Mouse (Mus musculus): Measurements from ENCODE around the gene Fbxw8. TPM values are rescaled to one million over a fixed set of nuclear protein-coding genes. Genes with fewer than 3 reads are reported as not detected.

The Fbxw8 gene
- polyA plus RNA-seq, 1 experiment, result 19.6 TPM

DNA sequence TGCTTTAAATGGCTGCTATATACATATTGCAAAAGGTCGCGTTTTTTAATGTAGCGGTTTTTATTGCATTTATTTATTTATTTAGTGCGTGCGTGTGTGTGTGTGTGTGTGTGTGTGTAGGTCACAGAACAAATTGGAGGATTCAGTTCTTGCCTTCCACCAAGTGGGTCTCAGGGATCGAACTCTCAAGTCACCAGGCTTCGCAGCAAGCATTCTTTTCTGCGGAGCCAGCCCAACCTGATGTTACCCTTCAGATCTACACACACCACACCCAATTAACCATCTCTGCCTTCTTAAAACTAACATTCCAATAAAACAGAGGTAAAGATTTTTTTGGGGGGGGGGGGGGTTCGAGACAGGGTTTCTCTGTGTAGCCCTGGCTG is 292 bp upstream of the Fbxw8 start:
- TF ChIP-seq CTCF (IDR thresholded peaks at IDR 0.05; ENCODE audit: control insufficient read depth, insufficient read depth, insufficient replicate concordance, low read depth, low read length) (no peak), POLR2A (IDR thresholded peaks at IDR 0.05; ENCODE audit: control insufficient read depth, low read depth, low read length) (no peak)
- Histone ChIP-seq H3K27ac (ENCODE audit: control insufficient read depth, insufficient read depth, low read depth, low read length) (no peak overlapping the region), H3K4me1 (ENCODE audit: control insufficient read depth, insufficient read depth, low read length) (no peaks in the 10 kb centered on the region; the same call in none of the 2 replicates), H3K27me3 (ENCODE audit: control insufficient read depth, insufficient read depth, low read length) (no peaks in the 10 kb centered on the region), H3K36me3 (ENCODE audit: control insufficient read depth, insufficient read depth, low read length) (no peaks in the 10 kb centered on the region), H3K4me3 (ENCODE audit: control insufficient read depth, low read depth, low read length) (peak overlapping the region; percentile 89)

DNA sequence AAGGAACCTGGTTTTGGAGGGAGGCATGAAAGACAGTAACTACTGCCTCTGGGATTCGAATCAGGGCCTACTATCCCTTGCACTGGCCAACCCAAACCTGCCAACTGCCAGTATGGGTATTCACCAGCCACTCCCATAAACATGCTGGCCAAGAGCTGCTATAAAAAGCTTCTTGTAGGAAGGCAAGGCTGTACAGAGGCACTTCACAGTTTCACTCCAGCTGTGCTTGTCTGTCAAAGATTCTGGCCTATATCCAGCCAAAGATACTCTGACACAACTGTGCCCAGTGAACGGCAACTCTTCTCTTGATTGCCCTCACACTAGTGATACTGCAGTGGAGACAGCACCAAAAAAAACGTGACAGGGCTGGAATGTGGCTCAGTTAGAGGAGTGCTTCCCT is 5.6 kb downstream of the Fbxw8 start:
- H3K4me3 ChIP-seq (ENCODE audit: control insufficient read depth, low read depth, low read length), result no peak overlapping the region
- no peak overlapping the region; the same call in 1 of the 2 replicates for H3K27ac ChIP-seq (ENCODE audit: control insufficient read depth, insufficient read depth, low read depth, low read length)
- no peaks in the 10 kb centered on the region for H3K36me3 ChIP-seq (ENCODE audit: control insufficient read depth, insufficient read depth, low read length)
- TF ChIP-seq CTCF (IDR thresholded peaks at IDR 0.05; ENCODE audit: control insufficient read depth, insufficient read depth, insufficient replicate concordance, low read depth, low read length) (no peak), POLR2A (IDR thresholded peaks at IDR 0.05; ENCODE audit: control insufficient read depth, low read depth, low read length) (no peak)
- no peaks in the 10 kb centered on the region for H3K27me3 ChIP-seq (ENCODE audit: control insufficient read depth, insufficient read depth, low read length)
- peaks cover 7% of the 10 kb centered on the region for H3K4me1 ChIP-seq (ENCODE audit: control insufficient read depth, insufficient read depth, low read length)

DNA sequence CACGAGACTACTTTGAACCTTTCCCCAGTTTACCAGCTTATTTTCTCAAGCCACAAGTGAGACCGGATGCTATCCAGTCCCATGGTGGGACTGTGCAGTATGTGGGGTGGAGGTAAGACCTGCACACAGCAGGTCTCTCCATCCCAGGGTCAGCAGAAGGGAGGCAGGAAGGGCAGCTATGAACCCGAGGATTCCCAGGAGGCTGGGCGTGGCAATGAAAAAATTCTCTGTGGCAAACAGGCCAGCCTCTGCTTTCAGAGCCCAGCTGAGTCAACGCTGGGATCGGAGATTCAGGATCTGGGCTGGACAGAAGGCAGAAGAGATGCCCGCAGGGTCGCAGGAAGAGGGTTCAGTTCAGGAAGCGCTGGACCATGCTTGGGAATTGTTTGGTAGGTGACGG is 8.0 kb downstream of the Fbxw8 start:
- Histone ChIP-seq H3K36me3 (ENCODE audit: control insufficient read depth, insufficient read depth, low read length) (peaks cover under 1% of the 10 kb centered on the region; the same call in 1 of the 2 replicates), H3K27ac (ENCODE audit: control insufficient read depth, insufficient read depth, low read depth, low read length) (no peak overlapping the region), H3K27me3 (ENCODE audit: control insufficient read depth, insufficient read depth, low read length) (no peaks in the 10 kb centered on the region), H3K4me3 (ENCODE audit: control insufficient read depth, low read depth, low read length) (no peak overlapping the region), H3K4me1 (ENCODE audit: control insufficient read depth, insufficient read depth, low read length) (peaks cover 11% of the 10 kb centered on the region)
- no peak for TF ChIP-seq CTCF (IDR thresholded peaks at IDR 0.05; ENCODE audit: control insufficient read depth, insufficient read depth, insufficient replicate concordance, low read depth, low read length)

DNA sequence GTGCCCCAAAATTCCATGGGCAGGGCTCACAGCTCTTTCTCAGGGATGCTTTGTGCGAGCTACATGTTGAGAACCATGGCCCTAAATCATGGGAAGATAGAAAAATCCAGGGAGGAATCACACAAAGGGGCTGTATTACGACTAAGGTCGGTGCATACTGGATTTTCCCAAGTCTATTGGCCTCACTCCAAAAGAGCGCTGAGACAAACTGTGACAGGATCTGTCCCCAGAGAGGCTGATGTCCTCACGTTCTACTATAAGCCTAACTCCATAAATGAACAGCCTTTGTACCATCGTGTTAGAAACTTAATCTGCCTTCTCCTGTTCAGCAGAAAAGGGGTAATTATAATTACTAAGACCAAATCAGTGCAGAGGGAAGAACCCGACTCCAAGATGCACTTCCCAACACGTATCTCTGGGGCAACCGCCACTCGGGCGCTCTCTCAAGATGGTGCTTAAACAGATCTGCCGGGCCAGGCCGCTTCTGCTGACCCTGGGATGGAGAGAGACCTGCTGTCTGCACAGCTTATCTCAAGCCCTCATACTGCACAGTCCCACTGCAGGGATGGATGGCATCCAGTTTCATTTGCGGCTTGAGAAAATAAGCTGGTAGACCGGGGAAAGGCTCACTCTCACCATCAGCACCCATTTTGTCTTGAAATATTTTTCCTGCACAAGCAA is 9.1 kb downstream of the Fbxw8 start:
- peaks cover 11% of the 10 kb centered on the region for H3K4me1 ChIP-seq (ENCODE audit: control insufficient read depth, insufficient read depth, low read length)
- H3K27ac ChIP-seq (ENCODE audit: control insufficient read depth, insufficient read depth, low read depth, low read length), result peak overlapping the region; percentile 12; the same call in 1 of the 2 replicates
- TF ChIP-seq CTCF (IDR thresholded peaks at IDR 0.05; ENCODE audit: control insufficient read depth, insufficient read depth, insufficient replicate concordance, low read depth, low read length) (no peak), POLR2A (IDR thresholded peaks at IDR 0.05; ENCODE audit: control insufficient read depth, low read depth, low read length) (no peak)
- no peak overlapping the region for H3K4me3 ChIP-seq (ENCODE audit: control insufficient read depth, low read depth, low read length)
- peaks cover 3% of the 10 kb centered on the region; the same call in 1 of the 2 replicates for H3K36me3 ChIP-seq (ENCODE audit: control insufficient read depth, insufficient read depth, low read length)
- no peaks in the 10 kb centered on the region for H3K27me3 ChIP-seq (ENCODE audit: control insufficient read depth, insufficient read depth, low read length)

DNA sequence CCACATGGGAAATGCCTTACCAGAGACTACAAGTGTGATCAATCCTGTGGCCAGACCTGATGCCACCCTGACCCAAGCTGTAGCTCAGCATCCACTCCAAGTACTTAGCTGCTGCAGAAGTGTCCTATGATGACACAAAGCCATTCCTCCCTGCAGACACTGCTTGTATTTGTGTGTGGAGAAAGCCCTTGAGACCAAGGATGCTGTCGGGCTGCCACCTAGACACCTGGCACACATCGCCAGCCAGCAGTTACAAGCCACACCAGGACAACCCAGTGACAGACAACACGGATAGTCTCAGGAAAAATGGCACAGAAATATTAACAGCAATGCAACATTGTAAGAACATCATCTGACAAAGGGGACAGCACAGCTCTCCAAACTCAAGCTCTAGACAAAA is 9.8 kb downstream of the Fbxw8 start:
- TF ChIP-seq CTCF (IDR thresholded peaks at IDR 0.05; ENCODE audit: control insufficient read depth, insufficient read depth, insufficient replicate concordance, low read depth, low read length), result no peak
- no peak for TF ChIP-seq POLR2A (IDR thresholded peaks at IDR 0.05; ENCODE audit: control insufficient read depth, low read depth, low read length)
- H3K36me3 ChIP-seq (ENCODE audit: control insufficient read depth, insufficient read depth, low read length), result peaks cover 3% of the 10 kb centered on the region; the same call in 1 of the 2 replicates
- peaks cover 11% of the 10 kb centered on the region for H3K4me1 ChIP-seq (ENCODE audit: control insufficient read depth, insufficient read depth, low read length)
- H3K27me3 ChIP-seq (ENCODE audit: control insufficient read depth, insufficient read depth, low read length), result no peaks in the 10 kb centered on the region
- no peak overlapping the region for H3K4me3 ChIP-seq (ENCODE audit: control insufficient read depth, low read depth, low read length)
- no peak overlapping the region for H3K27ac ChIP-seq (ENCODE audit: control insufficient read depth, insufficient read depth, low read depth, low read length)

DNA sequence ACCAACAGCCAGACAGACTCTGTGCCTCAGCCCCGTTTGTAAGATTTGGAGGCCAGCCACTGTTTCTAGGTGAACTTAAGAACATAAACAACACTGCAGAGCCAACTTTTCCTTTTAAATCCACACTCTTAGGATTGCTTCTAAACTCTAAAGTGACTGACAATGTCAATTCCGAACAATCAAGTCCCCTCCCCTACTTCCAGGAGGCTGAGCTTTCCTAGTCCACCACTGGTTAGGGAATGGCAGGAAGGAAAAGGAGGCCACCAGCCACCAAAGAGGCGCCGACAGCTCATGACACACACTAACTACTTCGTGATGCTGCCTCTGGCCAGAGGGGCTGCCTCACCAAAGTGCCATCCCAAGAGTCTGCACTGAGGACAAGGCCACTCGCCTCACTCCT is 10.5 kb downstream of the Fbxw8 start:
- no peaks in the 10 kb centered on the region for H3K27me3 ChIP-seq (ENCODE audit: control insufficient read depth, insufficient read depth, low read length)
- no peak overlapping the region for H3K4me3 ChIP-seq (ENCODE audit: control insufficient read depth, low read depth, low read length)
- no peak overlapping the region for H3K27ac ChIP-seq (ENCODE audit: control insufficient read depth, insufficient read depth, low read depth, low read length)
- peaks cover 3% of the 10 kb centered on the region; the same call in 1 of the 2 replicates for H3K36me3 ChIP-seq (ENCODE audit: control insufficient read depth, insufficient read depth, low read length)
- H3K4me1 ChIP-seq (ENCODE audit: control insufficient read depth, insufficient read depth, low read length), result peaks cover 11% of the 10 kb centered on the region
- TF ChIP-seq POLR2A (IDR thresholded peaks at IDR 0.05; ENCODE audit: control insufficient read depth, low read depth, low read length) (no peak), CTCF (IDR thresholded peaks at IDR 0.05; ENCODE audit: control insufficient read depth, insufficient read depth, insufficient replicate concordance, low read depth, low read length) (no peak)

DNA sequence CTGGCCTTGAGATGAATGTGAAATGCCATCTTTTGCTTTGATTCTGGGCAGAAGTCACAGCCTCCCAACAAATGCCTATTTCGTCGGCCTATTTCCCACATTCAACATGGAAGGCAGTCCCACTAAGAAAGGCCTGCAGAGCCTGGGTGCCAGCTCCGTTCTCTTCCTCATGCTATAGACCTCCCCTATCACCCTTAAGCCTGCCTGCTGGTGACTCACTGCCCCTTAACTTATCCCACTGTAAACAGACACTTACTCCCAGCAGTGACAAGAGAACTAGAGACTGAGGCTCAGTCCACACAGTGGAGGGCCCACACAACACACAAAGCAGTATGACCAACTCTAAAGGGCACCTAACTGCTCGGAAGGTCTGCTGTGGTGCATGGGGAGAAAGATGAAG is 10.9 kb downstream of the Fbxw8 start:
- TF ChIP-seq POLR2A (IDR thresholded peaks at IDR 0.05; ENCODE audit: control insufficient read depth, low read depth, low read length) (no peak), CTCF (IDR thresholded peaks at IDR 0.05; ENCODE audit: control insufficient read depth, insufficient read depth, insufficient replicate concordance, low read depth, low read length) (no peak)
- Histone ChIP-seq H3K27ac (ENCODE audit: control insufficient read depth, insufficient read depth, low read depth, low read length) (no peak overlapping the region; the same call in 1 of the 2 replicates), H3K27me3 (ENCODE audit: control insufficient read depth, insufficient read depth, low read length) (no peaks in the 10 kb centered on the region), H3K4me3 (ENCODE audit: control insufficient read depth, low read depth, low read length) (no peak overlapping the region), H3K36me3 (ENCODE audit: control insufficient read depth, insufficient read depth, low read length) (peaks cover 3% of the 10 kb centered on the region; the same call in 1 of the 2 replicates), H3K4me1 (ENCODE audit: control insufficient read depth, insufficient read depth, low read length) (peaks cover 9% of the 10 kb centered on the region)
